Mouse (Mus musculus) stomach, embryonic 16.5 days (tissue): ENCODE measurements at regions not wholly inside any gene's neighbourhood (a gene's known extent, or its start where the extent isn't known, plus 50 kb on each side); places are given as distances from the start of the nearest gene placed in this dataset.

Source experiments
- ATAC-seq: fragments of 200-750 bp; cut with Nextera tagmentation; 2 replicates; pipeline ENCODE4 v1.8.0; 2017; ENCODE audit warnings: moderate number of reproducible peaks, moderate TSS enrichment; ENCODE audit not compliant: insufficient read depth, low FRiP score
- H3K27ac ChIP-seq: fragments of 300-500 bp; sonication (generic); 2 replicates; pipeline ENCODE4 v1.5.1; 2014; ENCODE audit warnings: low read length
- H3K27me3 ChIP-seq: fragments of 300-500 bp; sonication (generic); 2 replicates; pipeline ENCODE4 v1.6.1; 2014; ENCODE audit warnings: low read length, control low read depth, mixed read lengths; ENCODE audit not compliant: control insufficient read depth, insufficient read depth
- H3K36me3 ChIP-seq: fragments of 300-500 bp; sonication (generic); 2 replicates; pipeline ENCODE4 v1.6.1; 2014; ENCODE audit warnings: low read length; ENCODE audit not compliant: control insufficient read depth, insufficient read depth
- H3K4me1 ChIP-seq: fragments of 300-500 bp; sonication (generic); 2 replicates; pipeline ENCODE4 v1.6.1; 2014; ENCODE audit warnings: low read length, control low read depth, mixed read lengths; ENCODE audit not compliant: control insufficient read depth, insufficient read depth
- H3K4me2 ChIP-seq: fragments of 300-500 bp; sonication (generic); 2 replicates; pipeline ENCODE4 v1.6.1; 2014; ENCODE audit warnings: low read depth, low read length, mixed read lengths
- H3K4me3 ChIP-seq: fragments of 300-500 bp; sonication (generic); replicated peaks from 2 replicates; pipeline ENCODE4 v1.5.1; 2014; ENCODE audit warnings: mild to moderate bottlenecking, low read length
- H3K9ac ChIP-seq: fragments of 300-500 bp; sonication (generic); 2 replicates; pipeline ENCODE4 v1.6.1; 2014; ENCODE audit warnings: low read length
- H3K9me3 ChIP-seq: fragments of 300-500 bp; sonication (generic); replicated peaks from 2 replicates; pipeline ENCODE4 v1.6.1; 2016; ENCODE audit warnings: low read length, control low read depth; ENCODE audit not compliant: control insufficient read depth
- WGBS: fragments of 180-500 bp; shearing (Covaris S2); extraction: QIAGEN DNeasy Blood & Tissue Kit; methylation state at CpG from one replicate; pipeline ENCODE4 v1.1.7; 2014; 5-methylcytosine and 5-hydroxymethylcytosine counted together

- WGBS, result 68% methylated on average over 3 of the region's 3 CpGs
- no peak for ATAC-seq
- Histone ChIP-seq H3K27ac (no peak overlapping the region), H3K4me1 (no peaks in the 10 kb centered on the region), H3K4me3 (no peak overlapping the region), H3K4me2 (no peak overlapping the region), H3K27me3 (no peaks in the 10 kb centered on the region), H3K36me3 (no peaks in the 10 kb centered on the region), H3K9ac (no peak overlapping the region), H3K9me3 (no peaks in the 10 kb centered on the region)
Measured at GRCm38 (mm10) chr7:37393071-37393470, 380.4 kb downstream of the Zfp536 start.

- WGBS, result 69% methylated on average over 8 of the region's 8 CpGs
- Histone ChIP-seq H3K9me3 (no peaks in the 10 kb centered on the region), H3K36me3 (no peaks in the 10 kb centered on the region), H3K27ac (no peak overlapping the region), H3K4me1 (no peaks in the 10 kb centered on the region), H3K4me2 (no peak overlapping the region), H3K9ac (no peak overlapping the region), H3K27me3 (no peaks in the 10 kb centered on the region), H3K4me3 (no peak overlapping the region)
- ATAC-seq, result no peak
Measured at GRCm38 (mm10) chr7:37394965-37395426, 378.4 kb downstream of the Zfp536 start.

- H3K36me3 ChIP-seq, result no peaks in the 10 kb centered on the region
- H3K9ac ChIP-seq, result no peak overlapping the region
- WGBS, result 82% methylated on average over 13 of the region's 13 CpGs
- H3K27ac ChIP-seq, result no peak overlapping the region
- no peaks in the 10 kb centered on the region for H3K27me3 ChIP-seq
- H3K9me3 ChIP-seq, result no peaks in the 10 kb centered on the region
- H3K4me3 ChIP-seq, result no peak overlapping the region
- no peaks in the 10 kb centered on the region for H3K4me1 ChIP-seq
- H3K4me2 ChIP-seq, result no peak overlapping the region
- ATAC-seq, result no peak
Measured at GRCm38 (mm10) chr7:37395881-37396513, 377.4 kb downstream of the Zfp536 start.

GRCm38 (mm10) chr7:37403483-37403882 is 370.0 kb downstream of the Zfp536 start:
- H3K4me2 ChIP-seq, result no peak overlapping the region
- WGBS, result 90% methylated on average over 2 of the region's 2 CpGs
- H3K27me3 ChIP-seq, result no peaks in the 10 kb centered on the region
- no peak overlapping the region for H3K4me3 ChIP-seq
- no peak overlapping the region for H3K9ac ChIP-seq
- no peak overlapping the region for H3K27ac ChIP-seq
- H3K4me1 ChIP-seq, result no peaks in the 10 kb centered on the region
- H3K9me3 ChIP-seq, result no peaks in the 10 kb centered on the region
- no peak for ATAC-seq
- H3K36me3 ChIP-seq, result no peaks in the 10 kb centered on the region

- no peak for ATAC-seq
- H3K4me1 ChIP-seq, result no peaks in the 10 kb centered on the region
- H3K27ac ChIP-seq, result no peak overlapping the region
- H3K9me3 ChIP-seq, result no peaks in the 10 kb centered on the region
- no peaks in the 10 kb centered on the region for H3K27me3 ChIP-seq
- WGBS, result 55% methylated on average over 4 of the region's 4 CpGs
- no peak overlapping the region for H3K4me2 ChIP-seq
- no peaks in the 10 kb centered on the region for H3K36me3 ChIP-seq
- no peak overlapping the region for H3K9ac ChIP-seq
- no peak overlapping the region for H3K4me3 ChIP-seq
Measured at GRCm38 (mm10) chr7:37413350-37413749, 360.1 kb downstream of the Zfp536 start.

GRCm38 (mm10) chr7:37421704-37422103 is 351.7 kb downstream of the Zfp536 start:
- Histone ChIP-seq H3K9me3 (no peaks in the 10 kb centered on the region), H3K36me3 (no peaks in the 10 kb centered on the region), H3K27ac (no peak overlapping the region), H3K27me3 (no peaks in the 10 kb centered on the region), H3K4me1 (no peaks in the 10 kb centered on the region), H3K4me3 (no peak overlapping the region), H3K9ac (no peak overlapping the region), H3K4me2 (no peak overlapping the region)
- ATAC-seq, result no peak
- WGBS, result 80% methylated on average over 10 of the region's 10 CpGs
